Comparison of ENCODE assay signal across 10 mouse cellular contexts in genomic region chr8:92721266-92721935, GRCm38 (mm10). TPM values are rescaled to one million over a fixed set of nuclear protein-coding genes. Genes with fewer than 3 reads are reported as not detected.
DNase-seq lines count a peak whose midpoint lies in the region; ATAC-seq lines count a peak whose summit lies in the region.
"Had no signal": no experiment of that assay in that cellular context is flagged by ENCODE, and none has a peak within 500 bp of the region (broad histone marks: within the 10 kb centered on the region; RNA-seq: fewer than 3 reads in every experiment).

No protein-coding gene starts in this region.

- 45% methylated on average over 12 of the region's 12 CpGs for WGBS in forebrain, embryonic 16.5 days

- no peaks in the 10 kb centered on the region for H3K36me3 ChIP-seq in forebrain, embryonic 16.5 days (ENCODE audit: control insufficient read depth, insufficient read depth)

- intact Hi-C loops in heart, postnatal 25 days (cut with DNase I): loop anchor here (2.0 to 5.0 kb wide), 2 partner anchors 229 to 359 kb away; no protein-coding TSS in a partner anchor

- peak; percentile 94 for ATAC-seq in forebrain, embryonic 16.5 days
- no peak for ATAC-seq in erythroblast, adult 5-6 weeks (replicated peaks; ENCODE audit: low FRiP score, poor library complexity, severe bottlenecking)

- H3K4me1 ChIP-seq in forebrain, embryonic 16.5 days (replicated peaks; ENCODE audit: control insufficient read depth, insufficient read depth, low read length): peaks cover 16% of the 10 kb centered on the region

- no peak overlapping the region for H3K27ac ChIP-seq in forebrain, embryonic 16.5 days (ENCODE audit: low read length)
- H3K27ac ChIP-seq: macrophage had no signal

- H3K9me3 ChIP-seq in forebrain, embryonic 16.5 days (ENCODE audit: control insufficient read depth, low read length): no peaks in the 10 kb centered on the region

- no peak overlapping the region for H3K9ac ChIP-seq in forebrain, embryonic 16.5 days (replicated peaks; ENCODE audit: low read depth, low read length)

- H3K4me2 ChIP-seq in forebrain, embryonic 16.5 days (ENCODE audit: low read length): no peak overlapping the region

- H3K27me3 ChIP-seq in forebrain, embryonic 16.5 days (replicated peaks; ENCODE audit: control insufficient read depth, insufficient read depth, low read length): no peaks in the 10 kb centered on the region

- no peak overlapping the region for H3K4me3 ChIP-seq in forebrain, embryonic 16.5 days (replicated peaks; ENCODE audit: low read length)

- DNase-seq in 3134 (ENCODE audit: extremely low read depth, insufficient read length, low spot score): peak; percentile 12
- peak; percentile 19 to 25 for DNase-seq in cerebellum, adult 18-20 months
- peak; percentile 27 for DNase-seq in heart, postnatal 25 days (ENCODE audit: low spot score)
- DNase-seq in layer of hippocampus, adult 9-10 months (ENCODE audit: low spot score): peak; percentile 26
- DNase-seq in lung, postnatal 10 days: peak; percentile 73
- peak; percentile 84 for DNase-seq in right cerebral cortex, postnatal 10 days (ENCODE audit: low spot score in 2 of 2)

RNA-seq across cellular contexts. Expression of gene Irx6, which starts 47.3 kb away (rescaled TPM):
- polyA plus RNA-seq in forebrain, embryonic 16.5 days (2015; fragmentation: Nextera tagmentation; extraction: Ambion mirVana): 0.14 and 0.16 TPM in 2 replicates
- total RNA-seq in heart, postnatal 25 days (2021): not detected
- total RNA-seq in erythroblast, adult 5-6 weeks (2015; ENCODE audit: low replicate concordance): not detected in 2 replicates
- total RNA-seq in erythroblast, adult 5-6 weeks (2017; ENCODE audit: low replicate concordance): not detected in 2 replicates
- total RNA-seq: ES-E14 had no signal
- polyA plus RNA-seq: macrophage had no signal

Comparison
In these comparisons a context has a peak if more than half of its experiments do, and no peak if none do; other contexts are left out.
1. DNase-seq: peak in every context shown above with its lines; median percentile 84 in right cerebral cortex, postnatal 10 days; 73 in lung, postnatal 10 days; 27 in heart, postnatal 25 days; 26 in layer of hippocampus, adult 9-10 months; 22 in cerebellum, adult 18-20 months; 12 in 3134.